Mouse (Mus musculus) ES-Bruce4 (cell line): ENCODE data around the gene Kif16b. TPM values are rescaled to one million over a fixed set of nuclear protein-coding genes. Genes with fewer than 3 reads are reported as not detected.

ENCODE experiments used
- H3K27ac ChIP-seq: 2 replicates; pipeline ENCODE4 v1.5.1; 2012; ENCODE audit warnings: low read length, inconsistent platforms; ENCODE audit not compliant: insufficient read depth
- H3K27me3 ChIP-seq: 2 replicates; pipeline ENCODE4 v1.6.1; 2012; ENCODE audit warnings: mild to moderate bottlenecking, low read length, inconsistent platforms; ENCODE audit not compliant: control insufficient read depth, poor library complexity, insufficient read depth, severe bottlenecking
- H3K36me3 ChIP-seq: 2 replicates; pipeline ENCODE4 v1.6.1; 2012; ENCODE audit warnings: inconsistent platforms, mild to moderate bottlenecking, low read length, moderate library complexity; ENCODE audit not compliant: control insufficient read depth, poor library complexity, insufficient read depth, severe bottlenecking
- H3K4me1 ChIP-seq: one replicate; pipeline ENCODE4 v1.8.1; 2011; ENCODE audit warnings: low read length; ENCODE audit not compliant: control insufficient read depth, insufficient read depth
- H3K4me3 ChIP-seq: 2 replicates; pipeline ENCODE4 v1.5.1; 2011; ENCODE audit warnings: low read depth, mild to moderate bottlenecking, low read length
- H3K9ac ChIP-seq: 2 replicates; pipeline ENCODE4 v1.6.1; 2012; ENCODE audit warnings: low read depth, mild to moderate bottlenecking, inconsistent platforms; ENCODE audit not compliant: poor library complexity, severe bottlenecking
- H3K9me3 ChIP-seq: replicated peaks from 2 replicates; pipeline ENCODE4 v1.6.1; 2012; ENCODE audit warnings: mild to moderate bottlenecking, low read length, inconsistent platforms; ENCODE audit not compliant: control insufficient read depth, poor library complexity, insufficient read depth, severe bottlenecking
- CTCF ChIP-seq: IDR thresholded peaks from one replicate; pipeline ENCODE4 v1.8.1; 2011; ENCODE audit warnings: low read depth, low read length
- EP300 ChIP-seq: IDR thresholded peaks from 2 replicates; pipeline ENCODE4 v1.6.1; 2011; ENCODE audit warnings: low read depth, low read length; ENCODE audit not compliant: insufficient read depth
- POLR2A ChIP-seq: IDR thresholded peaks from one replicate; pipeline ENCODE4 v1.8.1; 2011; ENCODE audit warnings: low read length; ENCODE audit not compliant: insufficient read depth
- polyA plus RNA-seq: library from polyadenylated mRNA; stranded (reverse); fragments of >200 nt; gene quantifications from 2 replicates; pipeline ENCODE4 v1.2.4, GENCODE M21; 2011; ENCODE audit warnings: low read depth; ENCODE audit not compliant: missing spikeins, insufficient read depth, insufficient read length

Kif16b gene
- polyA plus RNA-seq, 1 experiment = 14.3 TPM

DNA sequence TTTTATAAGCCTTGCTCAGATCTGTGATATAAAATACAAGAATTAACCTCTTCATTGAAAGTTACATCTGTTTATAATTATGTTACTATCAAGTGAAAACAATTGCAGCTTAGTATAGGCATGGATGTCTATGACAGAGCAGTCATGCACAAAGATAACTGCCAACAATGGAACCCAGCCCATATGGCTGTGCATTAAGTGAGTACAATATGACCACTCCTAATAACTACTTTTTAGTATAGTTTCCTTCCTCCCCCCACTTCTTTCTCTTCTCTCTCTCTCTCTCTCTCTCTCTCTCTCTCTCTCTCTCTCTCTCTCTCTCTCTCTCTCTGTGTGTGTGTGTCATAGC is 185.4 kb downstream of the Kif16b start:
- Histone ChIP-seq H3K4me1 (no peaks in the 10 kb centered on the region), H3K4me3 (no peak overlapping the region), H3K36me3 (no peaks in the 10 kb centered on the region), H3K27ac (no peak overlapping the region), H3K27me3 (no peaks in the 10 kb centered on the region), H3K9ac (no peak overlapping the region), H3K9me3 (no peaks in the 10 kb centered on the region)
- TF ChIP-seq EP300 (no peak), CTCF (no peak), POLR2A (no peak)

GRCm38 (mm10) chr2:142715186-142715911 is 186.0 kb downstream of the Kif16b start:
- TF ChIP-seq POLR2A (no peak), CTCF (no peak), EP300 (no peak)
- H3K4me3 ChIP-seq = no peak overlapping the region
- H3K27me3 ChIP-seq = no peaks in the 10 kb centered on the region
- no peaks in the 10 kb centered on the region for H3K36me3 ChIP-seq
- H3K9ac ChIP-seq = no peak overlapping the region
- H3K27ac ChIP-seq = no peak overlapping the region
- H3K9me3 ChIP-seq = no peaks in the 10 kb centered on the region
- no peaks in the 10 kb centered on the region for H3K4me1 ChIP-seq

- Histone ChIP-seq H3K4me3 (no peak overlapping the region), H3K9me3 (no peaks in the 10 kb centered on the region), H3K4me1 (no peaks in the 10 kb centered on the region), H3K9ac (no peak overlapping the region), H3K27ac (no peak overlapping the region), H3K36me3 (no peaks in the 10 kb centered on the region), H3K27me3 (no peaks in the 10 kb centered on the region)
- TF ChIP-seq CTCF (no peak), EP300 (no peak), POLR2A (no peak)
Measured at GRCm38 (mm10) chr2:142712727-142713126, 188.6 kb downstream of the Kif16b start.

GRCm38 (mm10) chr2:142709326-142709725 is 192.0 kb downstream of the Kif16b start:
- TF ChIP-seq CTCF (no peak), EP300 (no peak), POLR2A (no peak)
- Histone ChIP-seq H3K27me3 (no peaks in the 10 kb centered on the region), H3K4me1 (no peaks in the 10 kb centered on the region), H3K36me3 (no peaks in the 10 kb centered on the region), H3K27ac (no peak overlapping the region), H3K9me3 (no peaks in the 10 kb centered on the region), H3K4me3 (no peak overlapping the region), H3K9ac (no peak overlapping the region)

- Histone ChIP-seq H3K9ac (no peak overlapping the region), H3K27ac (no peak overlapping the region), H3K9me3 (no peaks in the 10 kb centered on the region), H3K4me3 (no peak overlapping the region), H3K27me3 (no peaks in the 10 kb centered on the region), H3K36me3 (no peaks in the 10 kb centered on the region), H3K4me1 (no peaks in the 10 kb centered on the region)
- TF ChIP-seq POLR2A (no peak), EP300 (no peak), CTCF (no peak)
Measured at GRCm38 (mm10) chr2:142700689-142701088, 200.6 kb downstream of the Kif16b start.

- Histone ChIP-seq H3K4me3 (no peak overlapping the region), H3K9me3 (no peaks in the 10 kb centered on the region), H3K36me3 (no peaks in the 10 kb centered on the region), H3K9ac (no peak overlapping the region), H3K4me1 (no peaks in the 10 kb centered on the region), H3K27me3 (no peaks in the 10 kb centered on the region), H3K27ac (no peak overlapping the region)
- TF ChIP-seq EP300 = no peak
- no peak for TF ChIP-seq POLR2A
- TF ChIP-seq CTCF = no peak
Measured at GRCm38 (mm10) chr2:142698650-142699049, 202.7 kb downstream of the Kif16b start.
